Mouse (Mus musculus): ENCODE results near the gene Chn2. TPM values are rescaled to one million over a fixed set of nuclear protein-coding genes. Genes with fewer than 3 reads are reported as not detected.
A peak's percentile ranks its signal among the peaks of the same experiment; 100 is the strongest.

Gene Chn2
- polyA plus RNA-seq, 1 experiment from 2014 or later: 28.5 TPM

- H3K27me3 ChIP-seq: 0 out of 2 replicates have a peak, but pooled peaks cover 4% of the 10 kb centered on the region
- no peaks in the 10 kb centered on the region for H3K36me3 ChIP-seq
- no peak overlapping the region for H3K27ac ChIP-seq (replicated peaks)
- H3K4me3 ChIP-seq: no peak overlapping the region
- WGBS: 40% methylated on average over 15 of the region's 15 CpGs
- no peaks in the 10 kb centered on the region for H3K9me3 ChIP-seq
- no peak overlapping the region for H3K9ac ChIP-seq (replicated peaks)
- no peak for ATAC-seq (ENCODE audit: low FRiP score, low read depth)
- 0 out of 2 replicates have a peak overlapping the region, but pooled peaks have one; percentile 1 for H3K4me2 ChIP-seq (replicated peaks)
- peaks cover 4% of the 10 kb centered on the region; the same call in 1 of the 2 replicates for H3K4me1 ChIP-seq
Observed at GRCm38 (mm10) chr6:54021123-54021789, 18.1 kb upstream of the Chn2 start.

GRCm38 (mm10) chr6:54023846-54024245, 15.5 kb upstream of the Chn2 start:
- no peak overlapping the region for H3K27ac ChIP-seq (replicated peaks)
- ATAC-seq (ENCODE audit: low FRiP score, low read depth): no peak
- WGBS: 93% methylated on average over 5 of the region's 5 CpGs
- no peak overlapping the region for H3K9ac ChIP-seq (replicated peaks)
- H3K36me3 ChIP-seq: no peaks in the 10 kb centered on the region
- 0 out of 2 replicates have a peak, but pooled peaks cover 2% of the 10 kb centered on the region for H3K27me3 ChIP-seq
- no peak overlapping the region for H3K4me2 ChIP-seq (replicated peaks)
- H3K4me3 ChIP-seq: no peak overlapping the region
- H3K4me1 ChIP-seq: peaks cover 4% of the 10 kb centered on the region; the same call in 1 of the 2 replicates
- H3K9me3 ChIP-seq: no peaks in the 10 kb centered on the region; the same call in 1 of the 2 replicates

GRCm38 (mm10) chr6:54028706-54029105, 10.6 kb upstream of the Chn2 start:
- H3K4me1 ChIP-seq: peaks cover 4% of the 10 kb centered on the region; the same call in 1 of the 2 replicates
- no peak for ATAC-seq (ENCODE audit: low FRiP score, low read depth)
- H3K4me2 ChIP-seq (replicated peaks): no peak overlapping the region
- 59% methylated on average over 1 of the region's 1 CpGs for WGBS
- 0 out of 2 replicates have a peak, but pooled peaks cover 8% of the 10 kb centered on the region for H3K27me3 ChIP-seq
- no peaks in the 10 kb centered on the region; the same call in 1 of the 2 replicates for H3K9me3 ChIP-seq
- H3K36me3 ChIP-seq: no peaks in the 10 kb centered on the region
- no peak overlapping the region for H3K27ac ChIP-seq (replicated peaks)
- H3K9ac ChIP-seq (replicated peaks): no peak overlapping the region
- H3K4me3 ChIP-seq: no peak overlapping the region

- no peak for ATAC-seq (ENCODE audit: low FRiP score, low read depth)
- H3K27ac ChIP-seq (replicated peaks): no peak overlapping the region
Observed at GRCm38 (mm10) chr6:54030351-54030750, 9.0 kb upstream of the Chn2 start.

GRCm38 (mm10) chr6:54030776-54031175, 8.6 kb upstream of the Chn2 start:
- Histone ChIP-seq H3K27ac (replicated peaks) (no peak overlapping the region), H3K4me2 (replicated peaks) (no peak overlapping the region), H3K27me3 (peaks cover 11% of the 10 kb centered on the region; the same call in 1 of the 2 replicates), H3K36me3 (no peaks in the 10 kb centered on the region), H3K4me1 (peaks cover 11% of the 10 kb centered on the region), H3K9ac (replicated peaks) (no peak overlapping the region), H3K9me3 (no peaks in the 10 kb centered on the region; the same call in 1 of the 2 replicates), H3K4me3 (no peak overlapping the region)
- ATAC-seq (ENCODE audit: low FRiP score, low read depth): no peak
- 81% methylated on average over 3 of the region's 3 CpGs for WGBS

More at GRCm38 (mm10) chr6:54030351-54030750, 9.0 kb upstream of the Chn2 start:
- Histone ChIP-seq H3K4me1 (peaks cover 13% of the 10 kb centered on the region), H3K4me3 (no peak overlapping the region), H3K27me3 (peaks cover 10% of the 10 kb centered on the region; the same call in 1 of the 2 replicates), H3K9me3 (no peaks in the 10 kb centered on the region; the same call in 1 of the 2 replicates), H3K36me3 (no peaks in the 10 kb centered on the region), H3K9ac (replicated peaks) (no peak overlapping the region), H3K4me2 (replicated peaks) (no peak overlapping the region)

- Histone ChIP-seq H3K36me3 (no peaks in the 10 kb centered on the region), H3K9ac (replicated peaks) (no peak overlapping the region), H3K9me3 (no peaks in the 10 kb centered on the region), H3K27ac (replicated peaks) (peak overlapping the region; percentile 75), H3K4me2 (replicated peaks) (peak overlapping the region; percentile 29; the same call in 1 of the 2 replicates), H3K4me1 (peaks cover 18% of the 10 kb centered on the region), H3K27me3 (peaks cover 27% of the 10 kb centered on the region), H3K4me3 (no peak overlapping the region)
- ATAC-seq (ENCODE audit: low FRiP score, low read depth): peak; percentile 65
- 2% methylated on average over 9 of the region's 9 CpGs for WGBS
Observed at GRCm38 (mm10) chr6:54034471-54034870, 4.9 kb upstream of the Chn2 start.

GRCm38 (mm10) chr6:54035548-54035947, 3.8 kb upstream of the Chn2 start:
- Histone ChIP-seq H3K27me3 (peaks cover 28% of the 10 kb centered on the region), H3K4me1 (peaks cover 20% of the 10 kb centered on the region), H3K4me2 (replicated peaks) (no peak overlapping the region), H3K36me3 (no peaks in the 10 kb centered on the region), H3K9me3 (no peaks in the 10 kb centered on the region), H3K27ac (replicated peaks) (no peak overlapping the region), H3K9ac (replicated peaks) (no peak overlapping the region), H3K4me3 (no peak overlapping the region)
- no peak for ATAC-seq (ENCODE audit: low FRiP score, low read depth)
- WGBS: 83% methylated on average over 3 of the region's 3 CpGs

GRCm38 (mm10) chr6:54038866-54039265, 488 bp upstream of the Chn2 start:
- peaks cover 44% of the 10 kb centered on the region for H3K27me3 ChIP-seq
- peak overlapping the region; percentile 60 for H3K4me3 ChIP-seq
- H3K36me3 ChIP-seq: no peaks in the 10 kb centered on the region
- peak overlapping the region; percentile 92 for H3K4me2 ChIP-seq (replicated peaks)
- peak overlapping the region; percentile 95 for H3K27ac ChIP-seq (replicated peaks)
- 4% methylated on average over 10 of the region's 10 CpGs for WGBS
- peak overlapping the region; percentile 83 for H3K9ac ChIP-seq (replicated peaks)
- H3K4me1 ChIP-seq: peaks cover 31% of the 10 kb centered on the region
- H3K9me3 ChIP-seq: no peaks in the 10 kb centered on the region
- ATAC-seq (ENCODE audit: low FRiP score, low read depth): no peak

- under 1% methylated on average over 62 of the region's 62 CpGs for WGBS
- H3K9ac ChIP-seq (replicated peaks): peak overlapping the region; percentile 83
- H3K36me3 ChIP-seq: no peaks in the 10 kb centered on the region
- peaks cover 22% of the 10 kb centered on the region for H3K4me1 ChIP-seq
- ATAC-seq (ENCODE audit: low FRiP score, low read depth): peak; percentile 76
- no peaks in the 10 kb centered on the region for H3K9me3 ChIP-seq
- peak overlapping the region; percentile 95 for H3K27ac ChIP-seq (replicated peaks)
- H3K27me3 ChIP-seq: peaks cover 44% of the 10 kb centered on the region
- peak overlapping the region; percentile 92 for H3K4me2 ChIP-seq (replicated peaks)
- peak overlapping the region; percentile 60 for H3K4me3 ChIP-seq
Observed at GRCm38 (mm10) chr6:54039805-54040447, 572 bp downstream of the Chn2 start.

GRCm38 (mm10) chr6:54040448-54040844, 1.1 kb downstream of the Chn2 start:
- Histone ChIP-seq H3K4me1 (peaks cover 22% of the 10 kb centered on the region), H3K27me3 (peaks cover 40% of the 10 kb centered on the region), H3K4me2 (replicated peaks) (peak overlapping the region; percentile 92), H3K36me3 (no peaks in the 10 kb centered on the region), H3K4me3 (peak overlapping the region; percentile 60), H3K27ac (replicated peaks) (peak overlapping the region; percentile 95), H3K9ac (replicated peaks) (peak overlapping the region; percentile 83), H3K9me3 (no peaks in the 10 kb centered on the region)
- WGBS: 17% methylated on average over 9 of the region's 9 CpGs
- peak; percentile 5; the same call in 1 of the 2 replicates for ATAC-seq (ENCODE audit: low FRiP score, low read depth)

- Histone ChIP-seq H3K9me3 (no peaks in the 10 kb centered on the region), H3K36me3 (no peaks in the 10 kb centered on the region), H3K9ac (replicated peaks) (peak overlapping the region; percentile 32; the same call in 1 of the 2 replicates), H3K27ac (replicated peaks) (no peak overlapping the region), H3K4me2 (replicated peaks) (peak overlapping the region; percentile 92), H3K4me1 (peaks cover 22% of the 10 kb centered on the region), H3K4me3 (peak overlapping the region; percentile 17; the same call in 1 of the 2 replicates), H3K27me3 (peaks cover 39% of the 10 kb centered on the region)
- no peak for ATAC-seq (ENCODE audit: low FRiP score, low read depth)
- 20% methylated on average over 13 of the region's 13 CpGs for WGBS
Observed at GRCm38 (mm10) chr6:54041386-54042043, 2.2 kb downstream of the Chn2 start.
